Mouse (Mus musculus) E14TG2a.4 (cell line): ENCODE measurements at regions not wholly inside any gene's neighbourhood (a gene's known extent, or its start where the extent isn't known, plus 50 kb on each side); places are given as distances from the start of the nearest gene placed in this dataset.

Experiments used
- H3K27me3 ChIP-seq: 2 replicates; pipeline ENCODE4 v1.6.1; 2014; ENCODE audit warnings: low read length, control low read depth; ENCODE audit not compliant: insufficient read depth
- H3K36me3 ChIP-seq: 2 replicates; pipeline ENCODE4 v1.6.1; 2014; ENCODE audit warnings: low read length, control low read depth; ENCODE audit not compliant: insufficient read depth
- H3K4me1 ChIP-seq: replicated peaks from 2 replicates; pipeline ENCODE4 v1.6.1; 2014; ENCODE audit warnings: low read depth, low read length, control low read depth
- H3K4me3 ChIP-seq: replicated peaks from 2 replicates; pipeline ENCODE4 v1.5.1; 2014; ENCODE audit warnings: mild to moderate bottlenecking, low read length
- H3K9me3 ChIP-seq: 2 replicates; pipeline ENCODE4 v1.6.1; 2014; ENCODE audit warnings: low read length, control low read depth
- CTCF ChIP-seq: conservative IDR thresholded peaks from 2 replicates; pipeline ENCODE4 v1.5.1; 2014; ENCODE audit warnings: low read length
- NANOG ChIP-seq: IDR thresholded peaks from 2 replicates; pipeline ENCODE4 v1.6.1; 2014; ENCODE audit warnings: borderline replicate concordance, low read length, mixed read lengths
- POU5F1 ChIP-seq: IDR thresholded peaks from 2 replicates; pipeline ENCODE4 v1.6.1; 2014; ENCODE audit warnings: low read length, borderline replicate concordance

DNA sequence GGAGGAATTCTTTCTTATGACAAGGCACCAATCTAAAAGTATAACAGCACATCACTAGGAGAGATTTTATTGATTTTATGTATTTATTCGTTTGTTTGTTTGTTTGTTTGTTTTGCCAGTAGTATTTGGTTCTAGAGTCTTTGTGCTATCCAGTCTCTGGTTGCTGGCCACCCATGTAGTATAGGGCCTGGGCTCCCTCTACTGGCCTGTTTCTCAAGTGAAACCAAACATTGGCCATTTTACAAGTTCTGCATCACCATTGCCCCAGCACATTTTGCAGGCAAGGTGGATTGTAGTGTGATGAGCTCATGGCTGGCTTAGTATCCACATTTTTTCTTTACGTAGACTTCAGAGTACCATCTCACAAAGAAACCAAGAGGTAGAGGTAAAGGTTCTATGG is 376.9 kb upstream of the Luzp2 start:
- 0 out of 2 replicates have a peak, but pooled peaks have one; percentile 15 for TF ChIP-seq CTCF
- no peak for TF ChIP-seq POU5F1
- Histone ChIP-seq H3K4me3 (no peak overlapping the region), H3K36me3 (no peaks in the 10 kb centered on the region), H3K27me3 (no peaks in the 10 kb centered on the region), H3K4me1 (no peaks in the 10 kb centered on the region), H3K9me3 (no peaks in the 10 kb centered on the region)

DNA sequence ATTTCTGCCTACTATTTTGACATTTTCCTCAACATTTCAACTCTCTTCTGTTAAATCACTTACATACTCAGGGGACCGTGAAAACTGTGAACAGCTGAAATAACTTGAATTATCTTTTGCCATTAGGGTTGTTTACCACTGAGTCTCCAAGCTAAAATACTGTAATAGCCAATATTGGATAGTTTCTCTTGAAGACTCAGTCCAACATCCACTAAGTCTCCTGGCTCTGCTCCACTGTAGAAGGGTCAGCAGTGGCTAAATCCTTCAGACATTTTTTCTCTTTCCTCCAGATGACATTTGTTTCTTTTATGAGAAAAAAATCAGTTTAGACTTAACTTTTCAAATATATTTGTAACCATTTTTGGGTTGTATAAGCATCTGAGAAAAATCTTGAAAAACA is 344.0 kb upstream of the Luzp2 start:
- H3K4me1 ChIP-seq = no peaks in the 10 kb centered on the region
- TF ChIP-seq CTCF = no peak
- TF ChIP-seq POU5F1 = no peak
- no peak for TF ChIP-seq NANOG

DNA sequence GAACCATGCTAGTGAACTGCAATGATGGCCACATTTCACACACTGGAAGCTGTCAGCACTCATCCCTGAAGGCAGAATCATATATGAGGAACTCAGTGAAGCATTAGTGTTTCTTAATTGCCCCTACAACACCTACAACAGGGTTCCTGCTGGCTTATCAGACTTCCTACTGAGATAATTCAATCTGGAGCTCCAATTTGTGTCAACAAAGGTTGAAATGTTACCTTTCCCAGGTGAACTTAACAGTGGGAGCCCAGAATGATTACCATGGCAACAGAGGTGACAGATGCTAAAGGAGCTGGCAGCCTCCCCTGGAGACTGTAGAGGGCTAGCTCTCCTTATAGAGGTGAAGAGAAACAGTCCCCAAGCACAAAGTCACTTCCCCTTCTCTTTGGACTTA is 330.1 kb upstream of the Luzp2 start:
- Histone ChIP-seq H3K27me3 (no peaks in the 10 kb centered on the region), H3K4me1 (no peaks in the 10 kb centered on the region), H3K36me3 (no peaks in the 10 kb centered on the region), H3K4me3 (no peak overlapping the region), H3K9me3 (peaks cover 6% of the 10 kb centered on the region; the same call in 1 of the 2 replicates)
- TF ChIP-seq CTCF (no peak), POU5F1 (no peak), NANOG (no peak)

More for the DNA sequence above, 344.0 kb upstream of the Luzp2 start:
- Histone ChIP-seq H3K27me3 (no peaks in the 10 kb centered on the region), H3K9me3 (no peaks in the 10 kb centered on the region), H3K36me3 (no peaks in the 10 kb centered on the region), H3K4me3 (no peak overlapping the region)

DNA sequence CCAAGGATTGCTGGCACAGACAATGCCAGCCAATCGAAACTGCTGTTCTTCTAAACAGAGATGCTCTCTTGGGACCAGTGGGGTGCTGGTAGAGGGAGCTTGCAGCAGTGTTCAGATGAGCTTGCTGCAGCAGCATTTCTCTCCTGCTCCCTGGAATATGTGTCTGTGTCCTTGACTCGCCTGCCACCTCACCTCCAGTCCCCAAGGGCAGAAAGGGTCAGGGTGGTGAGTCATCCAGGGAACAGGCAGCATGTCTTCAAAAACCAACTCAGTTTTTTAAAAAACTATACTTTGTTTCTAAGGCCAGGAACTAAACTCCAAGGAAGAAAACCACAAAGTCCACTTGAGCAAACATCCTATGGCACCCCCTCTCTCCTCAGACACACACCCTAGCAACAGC is 328.3 kb upstream of the Luzp2 start:
- TF ChIP-seq POU5F1 (no peak), NANOG (no peak), CTCF (no peak)
- H3K27me3 ChIP-seq = no peaks in the 10 kb centered on the region
- no peak overlapping the region for H3K4me3 ChIP-seq
- peaks cover 6% of the 10 kb centered on the region; the same call in 1 of the 2 replicates for H3K9me3 ChIP-seq
- H3K4me1 ChIP-seq = no peaks in the 10 kb centered on the region
- H3K36me3 ChIP-seq = no peaks in the 10 kb centered on the region

GRCm38 (mm10) chr7:54535693-54536092 is 299.6 kb upstream of the Luzp2 start:
- no peaks in the 10 kb centered on the region for H3K27me3 ChIP-seq
- H3K9me3 ChIP-seq = no peaks in the 10 kb centered on the region
- H3K36me3 ChIP-seq = no peaks in the 10 kb centered on the region
- H3K4me3 ChIP-seq = no peak overlapping the region
- no peak for TF ChIP-seq NANOG
- TF ChIP-seq POU5F1 = no peak
- no peak for TF ChIP-seq CTCF
- no peaks in the 10 kb centered on the region for H3K4me1 ChIP-seq

DNA sequence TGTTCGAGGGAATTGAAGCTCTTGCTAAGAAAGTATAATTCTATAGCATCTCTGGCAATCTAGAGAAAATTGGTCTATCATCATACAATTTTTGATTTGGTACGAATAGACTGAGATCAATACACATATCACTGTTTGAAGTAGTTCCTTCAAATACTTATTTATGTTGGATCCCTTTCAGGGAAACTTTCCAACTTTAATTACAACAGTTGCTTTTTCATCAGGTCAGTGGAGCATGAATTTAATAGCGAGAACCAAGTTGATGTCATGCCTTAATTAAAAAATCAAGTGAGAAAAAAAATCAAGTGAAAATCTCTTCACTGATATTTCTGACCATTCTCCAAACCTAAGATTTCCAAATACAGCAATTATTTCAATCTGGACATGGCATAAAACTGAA is 277.9 kb upstream of the Luzp2 start:
- TF ChIP-seq POU5F1 (no peak), NANOG (no peak), CTCF (no peak)
- H3K9me3 ChIP-seq = no peaks in the 10 kb centered on the region
- no peak overlapping the region for H3K4me3 ChIP-seq
- no peaks in the 10 kb centered on the region for H3K4me1 ChIP-seq
- no peaks in the 10 kb centered on the region for H3K36me3 ChIP-seq
- no peaks in the 10 kb centered on the region for H3K27me3 ChIP-seq

DNA sequence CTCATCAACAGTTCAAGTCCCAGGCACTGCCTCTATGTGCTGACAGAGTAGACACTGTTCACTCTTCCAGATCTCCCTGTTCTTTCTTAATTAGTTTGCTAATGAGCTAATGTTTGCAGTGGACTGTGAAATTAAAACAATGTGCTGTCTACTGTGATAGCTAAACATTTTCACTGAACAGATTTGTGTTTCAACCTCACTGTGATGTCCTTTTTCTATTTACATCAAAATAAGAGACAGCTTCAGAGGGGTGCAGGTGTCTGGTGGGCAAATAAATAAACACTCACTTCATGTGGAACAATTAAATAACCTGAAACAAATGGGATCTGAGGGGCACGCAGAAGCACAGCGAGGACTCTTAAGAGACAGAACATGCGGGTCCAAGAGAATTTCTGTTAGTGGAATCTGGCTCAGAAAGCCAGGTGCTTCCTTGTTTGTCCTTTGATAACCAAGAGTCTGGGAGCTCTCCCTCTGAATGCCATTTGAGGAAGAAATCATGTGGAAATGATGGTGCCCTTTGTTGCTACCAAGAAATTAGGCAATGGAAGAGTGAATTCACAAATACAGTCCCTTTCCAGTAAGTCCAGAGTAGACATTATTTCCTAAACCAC is 269.6 kb upstream of the Luzp2 start:
- H3K9me3 ChIP-seq = 0 out of 2 replicates have a peak, but pooled peaks cover 6% of the 10 kb centered on the region
- no peaks in the 10 kb centered on the region for H3K4me1 ChIP-seq
- H3K4me3 ChIP-seq = no peak overlapping the region
- no peaks in the 10 kb centered on the region for H3K36me3 ChIP-seq
- TF ChIP-seq CTCF (no peak), NANOG (no peak)
- H3K27me3 ChIP-seq = no peaks in the 10 kb centered on the region

DNA sequence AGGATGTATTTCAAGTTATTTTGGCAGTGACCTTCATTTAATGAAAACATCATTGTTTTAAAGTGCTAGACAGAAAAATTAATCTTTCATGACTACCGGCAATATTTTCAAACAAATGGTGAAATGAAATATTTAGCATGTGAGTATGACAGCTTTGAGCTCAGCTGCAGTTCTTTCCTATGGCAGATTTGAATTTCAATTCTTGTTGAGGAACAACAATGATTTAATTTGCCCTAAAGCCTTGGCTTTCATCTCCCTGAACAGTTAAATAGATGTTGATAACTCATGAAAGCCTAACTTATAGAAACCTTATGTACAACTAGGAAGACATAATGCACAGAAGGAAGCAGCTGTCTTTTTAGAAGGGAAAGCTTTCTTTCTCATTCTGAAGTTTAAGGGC is 235.5 kb upstream of the Luzp2 start:
- Histone ChIP-seq H3K36me3 (no peaks in the 10 kb centered on the region), H3K27me3 (no peaks in the 10 kb centered on the region), H3K4me3 (no peak overlapping the region), H3K9me3 (no peaks in the 10 kb centered on the region), H3K4me1 (no peaks in the 10 kb centered on the region)
- TF ChIP-seq POU5F1 = no peak
- TF ChIP-seq CTCF = no peak
- no peak for TF ChIP-seq NANOG

- Histone ChIP-seq H3K36me3 (no peaks in the 10 kb centered on the region), H3K4me3 (no peak overlapping the region), H3K4me1 (no peaks in the 10 kb centered on the region), H3K27me3 (no peaks in the 10 kb centered on the region), H3K9me3 (no peaks in the 10 kb centered on the region)
- no peak for TF ChIP-seq POU5F1
- no peak for TF ChIP-seq NANOG
- no peak for TF ChIP-seq CTCF
Observed at GRCm38 (mm10) chr7:54622436-54622835, 212.9 kb upstream of the Luzp2 start.
